Mouse (Mus musculus) left cerebral cortex, adult 6 months (tissue): ENCODE measurements around the gene Smim7. TPM values are rescaled to one million over a fixed set of nuclear protein-coding genes. Genes with fewer than 3 reads are reported as not detected.

Experiments
- long read RNA-seq, 2 experiments: library from polyadenylated mRNA; unstranded; transcript quantifications; one replicate each; pipeline ENCODE4 v2.0.0; 2019 to 2020
- polyA plus RNA-seq: library from polyadenylated mRNA; unstranded; fragments of <200 nt; fragmentation: Nextera tagmentation; gene quantifications from 2 replicates; pipeline ENCODE4 v1.2.3, GENCODE M21; 2021

Smim7 gene
- 97.9 and 129 TPM in 2 replicates for polyA plus RNA-seq
- long read RNA-seq, experiment 1, transcript Smim7-201 (4 exons, 642 nt), result minor isoform, 42 of 1,055 reads
- long read RNA-seq, experiment 1, transcript Smim7-203 (5 exons, 2,892 nt), result major isoform, 983 of 1,055 reads
- long read RNA-seq, experiment 1, partial matches to known transcripts, result 8 of 1,055 reads
- long read RNA-seq, experiment 1, other reads (novel, unspliced or antisense), result 22 of 1,055 reads
- long read RNA-seq, experiment 2, transcript Smim7-203 (5 exons, 2,892 nt), result major isoform, 223 of 265 reads
- long read RNA-seq, experiment 2, transcript Smim7-201 (4 exons, 642 nt), result minor isoform, 10 of 265 reads
- long read RNA-seq, experiment 2, partial matches to known transcripts, result 5 of 265 reads
- long read RNA-seq, experiment 2, other reads (novel, unspliced or antisense), result 27 of 265 reads

GRCm38 (mm10) chr8:72570633-72571610 lies at the start of gene Smim7:
Gene Smim7 (minus strand): TSS chr8:72571088.

GRCm38 (mm10) chr8:72571611-72572473 lies 954 bp upstream of the Smim7 start, which contains the start of gene Tmem38a:
Gene Tmem38a (plus strand): TSS chr8:72572055.

GRCm38 (mm10) chr8:72547802-72548643 lies 22.9 kb downstream of the Smim7 start, which contains the start of gene Med26:
Gene Med26 (minus strand): TSS chr8:72548270.

Other genes starting within 250 kb of the Smim7 start
- gene Eps15l1, start 149.6 kb downstream of the Smim7 start, polyA plus RNA-seq, result 19.7 and 21.9 TPM in 2 replicates
- 1.0 and 1.5 TPM in 2 replicates for gene Calr3, start 127.2 kb downstream of the Smim7 start, polyA plus RNA-seq
- 6.7 and 7.6 TPM in 2 replicates for gene 1700030K09Rik, start 127.2 kb downstream of the Smim7 start, polyA plus RNA-seq
- gene Cherp, start 95.9 kb downstream of the Smim7 start, polyA plus RNA-seq, result 16.7 and 33.9 TPM in 2 replicates
- gene Slc35e1, start 78.5 kb downstream of the Smim7 start, polyA plus RNA-seq, result 4.6 and 5.0 TPM in 2 replicates
- 2.9 and 7.0 TPM in 2 replicates for gene Med26, start 22.8 kb downstream of the Smim7 start, polyA plus RNA-seq
- 93.1 and 106 TPM in 2 replicates for gene Tmem38a, start 967 bp upstream of the Smim7 start, polyA plus RNA-seq
- gene Nwd1, start 75.6 kb upstream of the Smim7 start, polyA plus RNA-seq, result 4.0 and 5.1 TPM in 2 replicates
- gene Sin3b, start 152.2 kb upstream of the Smim7 start, polyA plus RNA-seq, result 43.6 and 50.6 TPM in 2 replicates
- 0.15 TPM in 1 of 2 replicates, not detected in the other for gene F2rl3, start 190.8 kb upstream of the Smim7 start, polyA plus RNA-seq